Mouse (Mus musculus) regulatory T cell (primary cell): ENCODE results near the gene Hspa4.
"Not testable (repeated sequence)": the region's sequence is repeated elsewhere in the genome, so short reads cannot be mapped to it uniquely, and the experiment has no call there.

Experiments
- in situ Hi-C: fragments of 300-600 bp; cut with MboI, MseI; formaldehyde crosslinking; loops from one replicate; pipeline ENCODE4 v1.15.1; 2025; ENCODE audit warnings: high pct_unique_total_duplicates

Gene Hspa4

GRCm38 (mm10) chr11:53300330-53301166, at the start of gene Hspa4:
Gene Hspa4 (minus strand): TSS chr11:53300457.
- in situ Hi-C loops: loop anchor here (5.0 kb wide), 1 partner anchor 42 kb away; no protein-coding TSS in a partner anchor

DNA sequence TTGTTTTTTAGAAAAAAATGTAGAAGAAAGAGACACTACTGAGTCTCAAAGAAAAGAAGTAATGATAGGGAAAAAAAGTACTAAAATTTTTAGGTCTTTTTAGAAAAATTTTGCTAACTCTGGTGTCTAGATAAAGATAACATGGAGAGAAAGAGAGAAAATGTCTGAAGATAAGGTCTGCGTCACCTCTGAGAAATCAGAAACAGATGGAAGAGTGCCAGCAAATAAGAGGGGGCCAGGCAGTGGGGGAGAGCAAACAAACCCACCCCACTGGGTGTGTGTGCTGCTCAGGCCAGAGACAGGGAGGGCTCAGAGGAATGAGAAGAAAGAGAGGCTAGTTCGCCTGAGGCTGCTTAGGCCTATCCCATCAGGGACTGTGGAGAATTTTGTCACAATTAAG, 45.5 kb upstream of the Hspa4 start:
- in situ Hi-C loops: no loop called here

DNA sequence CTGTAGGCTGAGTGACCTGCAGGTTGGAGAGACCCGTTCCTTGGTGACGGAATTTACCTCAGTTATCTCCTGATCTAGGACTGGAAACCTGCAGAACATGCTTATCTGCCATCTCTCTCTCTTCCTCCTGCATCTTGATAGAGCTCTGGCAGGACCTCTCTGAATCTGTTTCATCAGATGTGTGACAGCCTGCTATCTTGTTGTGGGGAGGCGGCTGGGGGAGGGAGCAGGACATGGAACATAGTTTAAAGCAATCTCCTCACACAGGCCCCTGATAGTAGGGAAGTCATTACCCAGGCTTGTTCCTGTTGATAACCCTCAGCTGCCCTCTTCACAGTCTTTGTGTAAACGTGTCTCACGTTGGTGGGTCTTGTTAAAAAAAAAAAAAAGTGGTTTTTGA, 45.1 kb upstream of the Hspa4 start:
- in situ Hi-C loops: no loop called here

- in situ Hi-C loops: loop anchor here (5.0 kb wide), 1 partner anchor 40 kb away; the partner anchor contains the start of gene Hspa4
Measured at GRCm38 (mm10) chr11:53342711-53343110, 42.5 kb upstream of the Hspa4 start.

DNA sequence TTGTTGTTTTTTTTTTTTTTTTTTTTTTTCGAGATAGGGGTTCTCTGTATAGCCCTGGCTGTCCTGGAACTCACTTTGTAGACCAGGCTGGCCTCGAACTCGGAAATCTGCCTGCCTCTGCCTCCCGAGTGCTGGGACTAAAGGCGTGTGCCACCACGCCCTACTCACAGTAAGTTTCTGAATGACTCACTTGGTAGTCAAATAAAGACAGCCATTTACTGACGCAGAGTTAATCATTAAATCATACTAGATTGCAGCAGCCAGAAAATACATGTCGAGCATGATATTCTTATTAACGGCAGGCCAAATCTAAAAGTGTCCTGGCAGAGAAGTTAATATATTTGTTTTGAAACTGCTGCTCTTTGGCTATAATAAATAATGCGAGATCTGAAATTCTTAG, 40.8 kb upstream of the Hspa4 start:
- in situ Hi-C loops: loop anchor here (5.0 kb wide), 1 partner anchor 39 kb away; the partner anchor contains the start of gene Hspa4

- in situ Hi-C loops: no loop called here
Measured at GRCm38 (mm10) chr11:53337684-53338083, 37.4 kb upstream of the Hspa4 start.

DNA sequence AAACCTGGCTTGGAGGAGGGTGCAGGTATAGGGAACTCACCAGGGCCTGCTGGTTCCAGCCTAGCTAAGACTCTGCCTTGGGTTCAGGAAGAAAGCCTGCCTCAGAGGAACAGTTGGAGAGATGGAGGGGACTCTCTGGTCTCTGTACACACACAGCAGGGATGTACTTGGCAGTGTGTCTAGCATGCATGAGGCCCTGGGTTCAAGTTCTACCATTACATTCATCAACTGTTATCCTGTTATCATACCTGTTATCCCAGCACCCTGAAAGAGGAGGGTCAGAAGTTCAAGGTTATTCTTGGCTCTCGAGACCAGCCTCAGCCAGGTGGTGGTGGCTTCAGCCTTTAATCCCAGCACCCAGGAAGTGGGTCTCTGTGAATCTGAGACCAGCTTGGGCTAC, 36.7 kb upstream of the Hspa4 start:
- in situ Hi-C loops: no loop called here

GRCm38 (mm10) chr11:53336182-53336571, 35.9 kb upstream of the Hspa4 start:
- in situ Hi-C loops: no loop called here

GRCm38 (mm10) chr11:53335505-53336181, 35.4 kb upstream of the Hspa4 start:
- in situ Hi-C loops: no loop called here

DNA sequence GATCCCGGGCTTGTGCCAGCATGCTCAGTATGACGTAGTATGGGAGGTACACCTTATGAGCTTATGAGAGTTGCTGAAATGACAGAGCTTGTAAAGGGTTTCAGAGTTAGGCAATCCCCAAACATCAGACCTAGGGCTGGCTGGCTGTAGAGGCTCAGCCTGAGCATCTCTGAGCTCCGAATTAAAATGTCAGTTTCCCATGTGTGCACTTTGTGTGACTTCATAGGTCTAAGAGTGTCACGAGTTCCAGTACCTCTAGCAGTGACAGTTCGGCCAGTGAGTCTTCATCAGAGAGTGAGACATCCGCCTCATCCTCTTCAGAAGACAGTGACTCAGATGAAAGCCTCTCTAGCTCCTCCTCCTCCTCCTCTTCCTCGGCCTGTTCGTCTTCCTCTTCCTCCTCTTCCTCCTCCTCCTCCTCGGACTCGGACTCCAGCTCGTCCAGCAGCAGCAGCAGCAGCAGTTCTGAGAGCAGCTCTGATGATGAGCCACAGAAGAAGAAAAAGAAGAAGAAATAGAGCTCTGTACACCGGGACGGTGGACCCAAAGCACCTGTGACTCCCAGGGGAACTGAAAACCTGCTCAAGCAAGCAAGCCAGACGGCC, 31.9 kb upstream of the Hspa4 start:
- in situ Hi-C loops: no loop called here

GRCm38 (mm10) chr11:53331121-53331520, 30.9 kb upstream of the Hspa4 start:
- in situ Hi-C loops: no loop called here

DNA sequence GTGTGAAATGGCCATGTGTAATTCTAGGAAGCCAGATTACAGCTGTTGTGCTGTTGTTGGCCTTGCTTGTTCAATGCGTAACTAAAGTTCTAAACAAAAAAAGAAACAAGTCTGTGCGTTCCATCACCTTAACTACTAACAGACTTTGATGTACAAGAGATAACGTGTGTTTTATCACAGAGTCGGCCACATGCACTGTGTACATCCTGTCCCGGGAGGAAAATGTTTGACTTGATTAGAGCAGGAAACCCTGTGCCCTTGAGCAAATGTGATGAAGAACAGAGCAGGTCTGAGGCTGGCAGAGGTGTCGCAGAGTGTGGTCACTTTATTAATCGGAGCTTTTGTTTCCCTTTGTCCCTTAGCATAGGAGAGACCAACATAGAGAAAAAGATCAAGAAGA, 30.1 kb upstream of the Hspa4 start:
- in situ Hi-C loops: no loop called here

DNA sequence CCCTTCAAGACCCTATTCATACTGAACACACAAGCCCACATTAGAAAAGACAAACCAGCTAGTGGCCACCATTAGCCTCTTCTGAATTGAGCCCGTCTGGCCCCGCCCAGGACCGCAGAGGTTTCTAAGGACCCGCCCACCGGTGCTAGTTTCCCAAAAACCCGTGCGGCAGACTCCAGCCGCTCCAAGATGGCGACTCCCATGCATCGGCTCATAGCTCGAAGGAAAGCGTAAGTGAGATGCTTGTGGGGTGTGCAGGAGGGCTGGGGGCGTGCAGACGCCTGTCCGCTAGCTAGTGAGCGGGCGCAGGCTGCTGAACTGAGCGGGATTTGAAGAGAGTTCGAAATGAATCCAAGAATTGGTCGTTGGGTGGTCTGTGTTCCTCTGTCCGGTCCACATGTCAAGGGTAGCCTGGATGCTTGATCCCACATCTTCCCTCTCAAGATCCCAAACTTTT, 24.3 kb upstream of the Hspa4 start, which contains the start of gene Zcchc10:
Zcchc10 (plus strand) TSS at position 168 of the 457 bp plus-strand sequence.
- in situ Hi-C loops: no loop called here

- in situ Hi-C loops: not testable (repeated sequence)
Measured at GRCm38 (mm10) chr11:53319867-53320266, 19.6 kb upstream of the Hspa4 start.

- in situ Hi-C loops: not testable (repeated sequence)
Measured at GRCm38 (mm10) chr11:53318568-53318967, 18.3 kb upstream of the Hspa4 start.

DNA sequence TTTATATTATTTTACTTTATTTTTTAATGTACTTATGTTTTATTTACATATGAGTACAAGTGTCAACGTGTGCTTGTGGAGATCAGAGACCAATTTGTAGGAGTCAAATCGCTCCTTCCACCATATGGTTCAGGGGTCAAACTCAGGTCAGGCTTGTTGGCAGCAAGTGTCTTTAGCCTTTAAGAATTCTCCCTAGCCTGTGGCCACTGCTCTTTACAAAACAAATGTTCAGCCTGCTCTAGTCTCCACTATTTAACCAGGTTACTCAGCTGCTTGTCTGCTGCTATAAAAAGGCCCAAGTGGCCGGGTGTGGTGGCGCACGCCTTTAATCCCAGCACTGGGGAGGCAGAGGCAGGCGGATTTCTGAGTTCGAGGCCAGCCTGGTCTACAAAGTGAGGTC, 17.8 kb upstream of the Hspa4 start:
- in situ Hi-C loops: no loop called here

DNA sequence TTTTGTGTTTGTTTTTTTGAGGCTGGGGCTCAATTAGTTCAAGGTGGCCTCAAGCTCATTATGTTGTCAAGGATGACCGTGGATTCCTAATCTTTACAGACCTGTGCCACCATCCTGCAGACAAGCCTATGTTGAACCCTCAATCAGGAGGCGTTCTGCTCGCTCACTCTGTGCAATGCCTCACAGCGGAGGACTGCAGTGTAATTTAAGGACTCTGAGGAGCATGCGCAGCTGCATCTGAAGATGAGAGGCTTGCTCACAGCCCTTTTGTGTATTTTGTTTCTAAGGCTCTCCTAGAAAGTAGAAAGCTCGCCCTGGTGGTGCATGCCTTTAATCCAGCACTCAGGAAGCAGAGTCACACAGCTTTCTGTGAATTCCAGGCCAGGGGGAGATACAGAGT, 16.7 kb upstream of the Hspa4 start:
- in situ Hi-C loops: no loop called here

DNA sequence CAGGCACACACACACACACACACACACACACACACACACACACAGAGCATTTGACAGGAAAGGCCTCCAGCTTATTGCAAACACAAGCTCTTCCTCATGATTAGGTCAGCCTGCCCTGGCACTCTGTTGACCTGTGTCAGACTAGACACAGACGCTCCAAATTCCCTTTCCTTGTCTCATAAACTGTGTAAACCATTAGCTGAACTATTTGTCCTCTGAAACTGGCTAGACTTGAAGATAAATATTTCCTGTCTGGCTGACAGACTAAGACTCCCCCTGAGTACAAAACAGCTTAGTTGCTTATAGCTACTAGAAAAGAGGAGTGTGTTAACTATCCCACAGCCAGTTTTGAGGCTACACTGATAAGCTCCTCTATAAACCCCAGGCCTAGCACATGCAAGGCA, 14.5 kb upstream of the Hspa4 start:
- in situ Hi-C loops: no loop called here

DNA sequence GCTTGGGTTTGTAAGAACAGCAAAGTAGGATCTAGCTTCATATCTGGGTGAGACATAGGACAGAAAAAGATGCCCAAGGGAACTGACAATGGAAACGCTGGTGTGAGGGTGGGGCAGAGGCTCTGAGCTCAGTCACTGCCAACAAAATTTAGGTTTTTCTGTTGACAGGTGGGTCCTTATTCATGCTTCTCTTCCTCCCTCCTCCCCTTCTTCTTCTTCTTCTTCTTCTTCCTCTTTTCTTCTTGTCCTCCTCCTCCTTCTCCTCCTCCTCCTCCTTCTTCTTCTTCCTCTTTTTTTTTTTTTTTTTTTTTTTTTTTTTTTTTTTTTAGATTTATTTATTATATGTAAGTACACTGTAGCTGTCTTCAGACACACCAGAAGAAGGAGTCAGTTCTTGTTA, 12.6 kb upstream of the Hspa4 start:
- in situ Hi-C loops: not testable (repeated sequence)

DNA sequence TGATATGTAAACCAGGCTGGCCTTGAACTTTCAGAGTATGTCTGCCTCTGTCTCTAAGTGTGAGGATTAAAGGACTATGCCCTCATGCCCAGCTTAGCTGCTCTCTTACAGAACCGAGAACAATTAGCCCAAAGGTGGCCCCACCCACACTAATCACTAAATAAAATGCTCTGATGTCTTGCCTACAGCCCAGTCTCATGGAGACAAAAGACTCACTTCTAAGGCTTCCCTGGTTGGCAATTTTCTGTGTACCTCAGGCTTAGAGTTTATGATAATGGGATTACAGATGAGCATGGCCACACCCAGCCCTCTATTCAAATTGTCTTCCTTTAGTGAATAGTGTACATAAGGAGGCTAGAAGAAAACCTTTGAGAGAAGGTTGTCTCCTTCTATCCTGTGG, 11.1 kb upstream of the Hspa4 start:
- in situ Hi-C loops: no loop called here

DNA sequence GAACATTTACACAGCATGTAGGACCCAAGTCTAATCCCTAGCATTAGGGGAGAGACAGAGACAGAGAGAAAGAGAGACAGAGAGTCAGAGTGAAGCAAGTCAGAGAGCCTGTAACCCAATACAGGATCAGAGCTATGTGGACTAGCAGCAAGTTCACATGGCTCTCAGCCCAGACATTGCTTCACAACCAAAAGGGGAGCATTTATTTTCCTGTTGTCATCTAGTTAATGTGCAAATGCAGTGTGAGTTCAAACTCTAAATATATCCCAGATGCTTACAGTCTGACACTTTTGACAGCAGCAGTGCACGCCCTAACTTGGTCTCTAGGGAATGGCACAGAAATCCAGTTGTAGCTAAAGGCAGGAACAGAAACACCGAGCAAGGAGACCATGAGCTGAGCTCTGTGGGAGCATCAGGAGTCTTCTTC, 8.6 kb upstream of the Hspa4 start:
- in situ Hi-C loops: no loop called here

DNA sequence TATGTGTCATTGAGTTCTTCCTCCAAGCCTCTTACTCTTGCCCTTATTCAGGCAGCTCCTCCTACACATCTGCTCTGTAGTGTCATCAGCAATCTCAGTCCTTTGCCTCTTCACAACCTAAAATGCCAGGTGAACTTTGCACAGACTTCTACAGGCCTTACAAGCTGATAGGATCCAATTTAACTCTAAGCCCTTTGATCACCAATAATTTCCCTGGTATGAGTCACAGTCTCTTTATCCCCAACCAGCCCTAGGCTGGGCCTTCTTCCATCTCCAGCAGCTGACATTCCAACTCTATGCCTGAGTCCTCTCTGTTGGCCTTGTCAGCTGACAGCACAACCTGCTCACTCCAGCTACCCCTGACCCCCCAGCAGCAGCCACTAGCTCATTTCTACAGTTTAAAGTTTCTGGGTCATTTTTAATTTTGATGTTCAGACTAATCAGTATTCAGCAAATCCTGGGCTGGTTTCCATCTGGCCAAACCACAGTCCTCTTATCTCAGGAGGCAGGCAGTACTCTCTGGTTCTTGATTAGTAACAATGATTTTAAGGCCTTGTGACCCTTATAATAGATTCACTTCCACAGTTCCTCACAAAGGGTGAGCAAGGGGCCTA, 8.1 kb upstream of the Hspa4 start:
- in situ Hi-C loops: no loop called here
